Mouse (Mus musculus): ENCODE data around the gene Plek2. TPM values are rescaled to one million over a fixed set of nuclear protein-coding genes. Genes with fewer than 3 reads are reported as not detected.

The Plek2 gene
- polyA plus RNA-seq, 1 experiment: 0.55 TPM

GRCm38 (mm10) chr12:78921421-78921820 lies 14.7 kb upstream of the Plek2 start:
- Histone ChIP-seq H3K27me3 (ENCODE audit: control insufficient read depth, insufficient read depth, insufficient read length) (no peaks in the 10 kb centered on the region), H3K4me3 (no peak overlapping the region)

GRCm38 (mm10) chr12:78919079-78919712 lies 12.4 kb upstream of the Plek2 start:
- Histone ChIP-seq H3K79me2 (ENCODE audit: control insufficient read depth, insufficient read depth) (no peaks in the 10 kb centered on the region), H3K4me2 (ENCODE audit: low read depth) (peak overlapping the region; percentile 43), H3ac (ENCODE audit: control insufficient read depth, insufficient read length) (no peak overlapping the region), H3K36me3 (ENCODE audit: control insufficient read depth, insufficient read depth) (no peaks in the 10 kb centered on the region), H3K4me3 (no peak overlapping the region), H3K27me3 (ENCODE audit: control insufficient read depth, insufficient read depth, insufficient read length) (no peaks in the 10 kb centered on the region)
- TF ChIP-seq SRF (IDR thresholded peaks at IDR 0.05; ENCODE audit: control insufficient read depth, insufficient read length, low read depth): no peak
- TF ChIP-seq REST (IDR thresholded peaks at IDR 0.05; ENCODE audit: insufficient read depth, insufficient read length): no peak
- peak; percentile 91 for TF ChIP-seq CEBPB (IDR thresholded peaks at IDR 0.05; ENCODE audit: insufficient read depth, poor library complexity, severe bottlenecking)
- TF ChIP-seq TCF3 (IDR thresholded peaks at IDR 0.05; ENCODE audit: insufficient read length, low read depth): no peak
- no peak for TF ChIP-seq POLR2AphosphoS2 (IDR thresholded peaks at IDR 0.05; ENCODE audit: insufficient read length, low read depth)
- no peak for TF ChIP-seq MAX (IDR thresholded peaks at IDR 0.05; ENCODE audit: low read depth)
- TF ChIP-seq USF1 (IDR thresholded peaks at IDR 0.05; ENCODE audit: low read depth): no peak
- TF ChIP-seq TCF12 (IDR thresholded peaks at IDR 0.05; ENCODE audit: insufficient read depth, poor library complexity, severe bottlenecking): no peak
- no peak for TF ChIP-seq MYOG (IDR thresholded peaks at IDR 0.05; ENCODE audit: control insufficient read depth in 1 of 3, insufficient read depth in 1 of 3, insufficient read length in 2 of 3, low read depth in 2 of 3)
- TF ChIP-seq E2F4 (IDR thresholded peaks at IDR 0.05; ENCODE audit: insufficient read depth): peak; percentile 30
- TF ChIP-seq POLR2A (IDR thresholded peaks at IDR 0.05; ENCODE audit: insufficient read length, low read depth): no peak
- TF ChIP-seq MYOD1 (IDR thresholded peaks at IDR 0.05; ENCODE audit: control insufficient read depth in 1 of 3, insufficient read length in 2 of 3, low read depth in 2 of 3): no peak

More at GRCm38 (mm10) chr12:78921421-78921820, 14.7 kb upstream of the Plek2 start:
- TF ChIP-seq E2F4 (IDR thresholded peaks at IDR 0.05; ENCODE audit: insufficient read depth): no peak
- TF ChIP-seq TCF12 (IDR thresholded peaks at IDR 0.05; ENCODE audit: insufficient read depth, poor library complexity, severe bottlenecking): peak; percentile 22
- TF ChIP-seq SRF (IDR thresholded peaks at IDR 0.05; ENCODE audit: control insufficient read depth, insufficient read length, low read depth): no peak
- TF ChIP-seq REST (IDR thresholded peaks at IDR 0.05; ENCODE audit: insufficient read depth, insufficient read length): no peak
- no peak for TF ChIP-seq POLR2AphosphoS2 (IDR thresholded peaks at IDR 0.05; ENCODE audit: insufficient read length, low read depth)
- TF ChIP-seq MAX (IDR thresholded peaks at IDR 0.05; ENCODE audit: low read depth): no peak
- TF ChIP-seq MYOD1 (IDR thresholded peaks at IDR 0.05; ENCODE audit: control insufficient read depth in 1 of 3, insufficient read length in 2 of 3, low read depth in 2 of 3): peak in 2 of 3 experiments; percentile 8 to 15
- peak in 1 of 3 experiments; percentile 45 for TF ChIP-seq MYOG (IDR thresholded peaks at IDR 0.05; ENCODE audit: control insufficient read depth in 1 of 3, insufficient read depth in 1 of 3, insufficient read length in 2 of 3, low read depth in 2 of 3)
- no peak for TF ChIP-seq USF1 (IDR thresholded peaks at IDR 0.05; ENCODE audit: low read depth)
- H3K36me3 ChIP-seq (ENCODE audit: control insufficient read depth, insufficient read depth): no peaks in the 10 kb centered on the region
- no peak overlapping the region for H3ac ChIP-seq (ENCODE audit: control insufficient read depth, insufficient read length)
- H3K4me2 ChIP-seq (ENCODE audit: low read depth): peak overlapping the region; percentile 49
- H3K79me2 ChIP-seq (ENCODE audit: control insufficient read depth, insufficient read depth): no peaks in the 10 kb centered on the region

- no peaks in the 10 kb centered on the region for H3K79me2 ChIP-seq (ENCODE audit: control insufficient read depth, insufficient read depth)
- no peak for TF ChIP-seq POLR2AphosphoS2 (IDR thresholded peaks at IDR 0.05; ENCODE audit: insufficient read length, low read depth)
- TF ChIP-seq POLR2A (IDR thresholded peaks at IDR 0.05; ENCODE audit: insufficient read length, low read depth): no peak
- TF ChIP-seq CEBPB (IDR thresholded peaks at IDR 0.05; ENCODE audit: insufficient read depth, poor library complexity, severe bottlenecking): no peak
- H3ac ChIP-seq (ENCODE audit: control insufficient read depth, insufficient read length): no peak overlapping the region
- H3K4me2 ChIP-seq (ENCODE audit: low read depth): peak overlapping the region; percentile 50
- no peaks in the 10 kb centered on the region for H3K27me3 ChIP-seq (ENCODE audit: control insufficient read depth, insufficient read depth, insufficient read length)
- H3K4me3 ChIP-seq: no peak overlapping the region
- no peaks in the 10 kb centered on the region for H3K36me3 ChIP-seq (ENCODE audit: control insufficient read depth, insufficient read depth)
These were observed 11.7 kb upstream of the Plek2 start for GRCm38 (mm10) chr12:78918227-78919078.

GRCm38 (mm10) chr12:78916278-78916677 lies 9.5 kb upstream of the Plek2 start:
- Histone ChIP-seq H3K27me3 (ENCODE audit: control insufficient read depth, insufficient read depth, insufficient read length) (no peaks in the 10 kb centered on the region), H3K79me2 (ENCODE audit: control insufficient read depth, insufficient read depth) (no peaks in the 10 kb centered on the region), H3K4me3 (no peak overlapping the region), H3ac (ENCODE audit: control insufficient read depth, insufficient read length) (no peak overlapping the region), H3K36me3 (ENCODE audit: control insufficient read depth, insufficient read depth) (no peaks in the 10 kb centered on the region), H3K4me2 (ENCODE audit: low read depth) (no peak overlapping the region)
- TF ChIP-seq TCF3 (IDR thresholded peaks at IDR 0.05; ENCODE audit: insufficient read length, low read depth): no peak
- TF ChIP-seq POLR2A (IDR thresholded peaks at IDR 0.05; ENCODE audit: insufficient read length, low read depth): no peak
- no peak for TF ChIP-seq CEBPB (IDR thresholded peaks at IDR 0.05; ENCODE audit: insufficient read depth, poor library complexity, severe bottlenecking)
- no peak for TF ChIP-seq MYOG (IDR thresholded peaks at IDR 0.05; ENCODE audit: control insufficient read depth in 1 of 3, insufficient read depth in 1 of 3, insufficient read length in 2 of 3, low read depth in 2 of 3)
- TF ChIP-seq REST (IDR thresholded peaks at IDR 0.05; ENCODE audit: insufficient read depth, insufficient read length): no peak

- Histone ChIP-seq H3K4me2 (ENCODE audit: low read depth) (no peak overlapping the region), H3ac (ENCODE audit: control insufficient read depth, insufficient read length) (no peak overlapping the region), H3K36me3 (ENCODE audit: control insufficient read depth, insufficient read depth) (no peaks in the 10 kb centered on the region), H3K27me3 (ENCODE audit: control insufficient read depth, insufficient read depth, insufficient read length) (no peaks in the 10 kb centered on the region), H3K79me2 (ENCODE audit: control insufficient read depth, insufficient read depth) (no peaks in the 10 kb centered on the region), H3K4me3 (no peak overlapping the region)
- TF ChIP-seq CEBPB (IDR thresholded peaks at IDR 0.05; ENCODE audit: insufficient read depth, poor library complexity, severe bottlenecking) (no peak), TCF12 (IDR thresholded peaks at IDR 0.05; ENCODE audit: insufficient read depth, poor library complexity, severe bottlenecking) (no peak), TCF3 (IDR thresholded peaks at IDR 0.05; ENCODE audit: insufficient read length, low read depth) (no peak)
These were observed 8.8 kb upstream of the Plek2 start for GRCm38 (mm10) chr12:78915561-78915960.

Measured in myocyte (in vitro differentiated cells).